Mouse (Mus musculus): Measurements from ENCODE around the gene Crlf2. TPM values are rescaled to one million over a fixed set of nuclear protein-coding genes. Genes with fewer than 3 reads are reported as not detected.
A peak's percentile ranks its signal among the peaks of the same experiment; 100 is the strongest.

Gene Crlf2
- polyA plus RNA-seq (2011; ENCODE audit: insufficient read depth, insufficient read length, low replicate concordance, missing spikeins): 9.9 and 26.5 TPM in 2 replicates

DNA sequence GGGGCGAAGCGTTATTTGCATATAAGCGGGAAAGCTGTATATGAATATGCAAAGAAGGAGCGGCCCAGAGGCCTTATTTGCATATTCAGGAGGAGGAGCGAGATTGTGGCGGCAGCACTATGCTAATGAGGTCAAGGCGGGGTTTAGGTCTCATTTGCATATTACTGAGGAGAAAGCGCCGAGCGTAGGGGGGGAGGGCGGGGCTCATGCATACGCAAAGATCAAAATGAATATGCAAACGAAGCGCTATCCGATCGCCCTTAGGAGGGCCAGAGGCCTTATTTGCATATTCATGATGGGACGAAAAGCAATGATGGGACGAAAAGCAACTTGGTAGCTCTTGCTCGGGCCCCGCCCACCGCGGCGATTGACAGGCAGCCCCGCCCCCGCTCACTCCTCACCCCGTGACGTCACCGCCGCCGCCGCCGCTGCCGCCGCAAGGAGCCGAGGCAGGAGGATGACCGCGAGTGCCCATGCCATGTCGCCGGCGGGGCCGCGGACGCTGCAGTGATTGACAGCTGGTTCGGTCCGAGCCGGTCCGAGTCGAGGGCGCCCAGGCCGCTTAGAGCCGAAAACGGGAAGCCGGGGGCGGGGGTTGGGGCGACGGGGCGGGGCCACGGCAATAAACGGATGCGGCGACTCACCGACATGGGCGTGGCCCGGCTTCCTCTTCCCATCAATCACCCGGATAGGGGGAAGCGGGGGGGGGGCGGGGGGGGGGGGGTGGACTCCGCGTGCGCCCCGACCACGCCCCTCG, at the start of gene Crlf2:
TSS of gene Crlf2 (minus strand) at position 590 of the 757 bp plus-strand sequence.
- peak within 1 kb of the TSS; percentile 100 for H3K27ac ChIP-seq (ENCODE audit: control insufficient read depth, insufficient read depth, low read depth, low read length, poor library complexity)
- no peaks in the 10 kb centered on the region for H3K4me1 ChIP-seq (ENCODE audit: control insufficient read depth, insufficient read depth, low read length)
- no peak; the same call in 1 of the 2 replicates for TF ChIP-seq POLR2A (IDR thresholded peaks at IDR 0.05; ENCODE audit: borderline replicate concordance, control insufficient read depth, low read depth, low read length)
- TF ChIP-seq CTCF (IDR thresholded peaks at IDR 0.05; ENCODE audit: control insufficient read depth, insufficient read depth, low read length): no peak
- peak within 1 kb of the TSS; percentile 87 for H3K4me3 ChIP-seq (replicated peaks; ENCODE audit: control insufficient read depth, low read depth, low read length)
- under 1% methylated on average over 65 of the region's 73 CpGs for WGBS

DNA sequence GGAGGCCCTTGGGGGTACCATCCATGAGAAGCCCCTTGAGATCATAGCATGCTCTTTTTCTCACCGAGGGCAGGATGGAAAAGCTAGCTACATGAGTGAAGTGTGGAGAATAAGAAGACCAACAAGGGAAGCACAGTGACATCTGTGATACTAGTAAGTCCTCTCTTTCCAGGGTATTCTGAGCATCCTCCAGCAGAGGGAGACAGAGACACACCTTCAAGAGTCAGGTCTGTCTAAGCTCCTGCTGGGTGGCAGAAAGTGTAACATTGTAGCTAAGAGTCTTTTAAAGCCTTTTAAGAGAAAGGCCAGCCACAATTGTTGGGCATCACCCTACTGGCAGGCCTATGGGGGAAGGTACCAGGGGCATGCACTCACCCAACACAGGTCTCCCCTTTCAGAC, 43.8 kb upstream of the Crlf2 start:
- WGBS: 27% methylated on average over 1 of the region's 1 CpGs
- Histone ChIP-seq H3K27ac (ENCODE audit: control insufficient read depth, insufficient read depth, low read depth, low read length, poor library complexity) (no peak overlapping the region), H3K4me3 (replicated peaks; ENCODE audit: control insufficient read depth, low read depth, low read length) (no peak overlapping the region), H3K4me1 (ENCODE audit: control insufficient read depth, insufficient read depth, low read length) (no peaks in the 10 kb centered on the region)
- TF ChIP-seq POLR2A (IDR thresholded peaks at IDR 0.05; ENCODE audit: borderline replicate concordance, control insufficient read depth, low read depth, low read length) (no peak), CTCF (IDR thresholded peaks at IDR 0.05; ENCODE audit: control insufficient read depth, insufficient read depth, low read length) (peak; percentile 47)

DNA sequence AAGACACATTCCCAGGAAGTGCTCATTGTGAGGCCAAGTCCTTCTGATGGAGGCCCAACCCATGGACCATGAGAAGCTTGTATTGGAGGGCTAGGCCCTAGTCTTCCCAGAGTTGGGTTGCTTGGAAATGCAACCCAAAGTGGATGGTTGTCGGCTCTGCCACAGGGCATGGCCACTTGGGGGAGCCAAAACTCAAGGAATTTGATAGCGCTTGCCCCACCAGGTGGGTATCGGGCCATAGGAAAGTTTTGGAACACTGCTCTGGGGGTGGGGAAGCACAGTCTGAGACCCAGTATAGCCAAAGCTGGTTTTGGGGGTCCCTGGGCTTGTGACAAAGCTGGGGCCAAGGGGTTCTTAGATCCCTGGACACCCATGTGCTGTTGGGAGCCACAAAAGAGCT, 42.3 kb upstream of the Crlf2 start:
- WGBS: 18% methylated on average over 3 of the region's 3 CpGs
- Histone ChIP-seq H3K27ac (ENCODE audit: control insufficient read depth, insufficient read depth, low read depth, low read length, poor library complexity) (no peak overlapping the region), H3K4me1 (ENCODE audit: control insufficient read depth, insufficient read depth, low read length) (no peaks in the 10 kb centered on the region), H3K4me3 (replicated peaks; ENCODE audit: control insufficient read depth, low read depth, low read length) (no peak overlapping the region)
- TF ChIP-seq CTCF (IDR thresholded peaks at IDR 0.05; ENCODE audit: control insufficient read depth, insufficient read depth, low read length): peak; percentile 56
- TF ChIP-seq POLR2A (IDR thresholded peaks at IDR 0.05; ENCODE audit: borderline replicate concordance, control insufficient read depth, low read depth, low read length): no peak

DNA sequence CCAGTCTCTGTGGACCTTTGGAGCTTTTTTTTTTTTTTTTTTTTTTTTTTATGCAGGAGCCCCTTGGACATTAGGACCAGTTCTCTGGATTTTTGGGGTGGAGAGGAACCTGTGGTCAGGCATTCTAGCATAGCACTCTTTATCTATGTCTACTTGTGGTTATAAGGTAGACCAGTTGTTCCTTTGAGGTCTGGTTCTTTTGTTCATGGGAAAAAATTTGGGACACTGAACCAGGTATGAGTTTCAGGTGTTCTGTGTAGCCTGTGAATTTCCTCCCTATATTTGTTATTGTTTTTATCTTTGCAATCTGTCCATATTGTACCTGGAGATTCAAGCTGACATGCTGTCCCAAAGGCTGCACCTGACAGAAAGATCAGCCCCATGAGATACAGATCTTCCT, 40.1 kb upstream of the Crlf2 start:
- H3K4me1 ChIP-seq (ENCODE audit: control insufficient read depth, insufficient read depth, low read length): no peaks in the 10 kb centered on the region
- no peak overlapping the region for H3K27ac ChIP-seq (ENCODE audit: control insufficient read depth, insufficient read depth, low read depth, low read length, poor library complexity)
- TF ChIP-seq POLR2A (IDR thresholded peaks at IDR 0.05; ENCODE audit: borderline replicate concordance, control insufficient read depth, low read depth, low read length): no peak
- no peak for TF ChIP-seq CTCF (IDR thresholded peaks at IDR 0.05; ENCODE audit: control insufficient read depth, insufficient read depth, low read length)
- H3K4me3 ChIP-seq (replicated peaks; ENCODE audit: control insufficient read depth, low read depth, low read length): no peak overlapping the region

DNA sequence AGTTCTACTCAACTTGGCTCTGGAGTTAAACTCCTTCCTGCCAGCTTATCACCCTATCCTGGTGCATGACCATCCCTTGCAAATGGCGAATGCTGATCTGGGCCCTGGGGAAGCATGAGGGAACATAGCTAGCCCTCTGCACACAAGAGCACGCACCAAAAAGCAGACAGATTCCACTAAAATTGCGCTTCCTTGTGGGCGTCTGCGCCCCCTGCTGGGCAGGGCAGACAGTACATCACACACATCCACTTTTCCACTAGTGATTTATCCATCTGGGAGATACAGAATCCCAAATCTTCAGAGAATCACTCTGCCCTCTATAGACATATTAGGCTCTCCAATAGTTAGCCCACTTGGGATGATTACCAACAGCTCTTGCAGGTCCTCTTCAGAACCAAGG, 37.9 kb upstream of the Crlf2 start:
- 4% methylated on average over 5 of the region's 5 CpGs for WGBS
- Histone ChIP-seq H3K27ac (ENCODE audit: control insufficient read depth, insufficient read depth, low read depth, low read length, poor library complexity) (no peak overlapping the region), H3K4me3 (replicated peaks; ENCODE audit: control insufficient read depth, low read depth, low read length) (no peak overlapping the region), H3K4me1 (ENCODE audit: control insufficient read depth, insufficient read depth, low read length) (no peaks in the 10 kb centered on the region)
- TF ChIP-seq POLR2A (IDR thresholded peaks at IDR 0.05; ENCODE audit: borderline replicate concordance, control insufficient read depth, low read depth, low read length) (no peak), CTCF (IDR thresholded peaks at IDR 0.05; ENCODE audit: control insufficient read depth, insufficient read depth, low read length) (peak; percentile 91)

DNA sequence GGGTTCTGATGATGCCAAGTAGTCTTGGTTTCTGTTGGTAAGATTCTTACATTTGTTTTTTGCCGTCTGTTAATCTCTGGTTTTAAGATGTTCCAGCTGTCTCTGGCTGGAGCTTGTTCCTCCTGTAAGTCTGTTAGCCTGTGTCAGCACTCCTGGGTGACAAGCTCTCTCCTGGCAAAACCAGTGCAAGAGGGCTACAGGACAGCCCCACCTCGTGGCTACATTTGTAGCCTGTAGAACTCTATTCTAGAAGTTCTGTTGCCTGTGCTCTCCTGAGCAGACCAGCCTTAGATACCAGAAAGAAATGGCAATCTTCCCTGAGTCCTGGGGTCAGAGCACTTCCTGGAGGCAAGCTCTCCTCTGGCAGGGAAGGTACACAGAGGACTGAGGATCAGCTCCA, 4.0 kb upstream of the Crlf2 start:
- TF ChIP-seq POLR2A (IDR thresholded peaks at IDR 0.05; ENCODE audit: borderline replicate concordance, control insufficient read depth, low read depth, low read length) (no peak), CTCF (IDR thresholded peaks at IDR 0.05; ENCODE audit: control insufficient read depth, insufficient read depth, low read length) (no peak)
- no peak overlapping the region for H3K27ac ChIP-seq (ENCODE audit: control insufficient read depth, insufficient read depth, low read depth, low read length, poor library complexity)
- H3K4me3 ChIP-seq (replicated peaks; ENCODE audit: control insufficient read depth, low read depth, low read length): no peak overlapping the region
- WGBS: 41% methylated on average over 2 of the region's 2 CpGs
- H3K4me1 ChIP-seq (ENCODE audit: control insufficient read depth, insufficient read depth, low read length): no peaks in the 10 kb centered on the region

DNA sequence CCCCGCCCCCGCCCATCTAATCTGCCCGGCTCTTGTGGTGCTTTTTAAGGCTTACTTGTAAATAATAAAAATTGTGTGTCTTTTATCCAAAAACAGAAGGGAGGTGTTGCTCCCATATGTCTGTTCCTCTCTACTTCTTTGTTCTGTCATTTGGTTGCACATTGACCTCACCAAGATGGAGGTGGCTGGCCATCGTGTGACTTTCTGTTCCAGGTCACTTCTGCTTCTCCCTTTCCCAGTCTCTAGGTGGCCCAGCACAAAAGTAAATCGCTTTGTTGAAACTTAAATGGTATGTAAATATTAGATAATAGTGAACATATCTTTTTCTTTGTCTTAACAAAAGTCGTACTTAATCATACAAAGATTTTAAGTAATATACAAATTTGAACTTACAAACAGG, 398 bp upstream of the Crlf2 start:
- TF ChIP-seq POLR2A (IDR thresholded peaks at IDR 0.05; ENCODE audit: borderline replicate concordance, control insufficient read depth, low read depth, low read length) (no peak), CTCF (IDR thresholded peaks at IDR 0.05; ENCODE audit: control insufficient read depth, insufficient read depth, low read length) (no peak)
- H3K4me3 ChIP-seq (replicated peaks; ENCODE audit: control insufficient read depth, low read depth, low read length): peak overlapping the region; percentile 49
- H3K4me1 ChIP-seq (ENCODE audit: control insufficient read depth, insufficient read depth, low read length): no peaks in the 10 kb centered on the region
- WGBS: 12% methylated on average over 6 of the region's 6 CpGs
- H3K27ac ChIP-seq (ENCODE audit: control insufficient read depth, insufficient read depth, low read depth, low read length, poor library complexity): no peak overlapping the region

DNA sequence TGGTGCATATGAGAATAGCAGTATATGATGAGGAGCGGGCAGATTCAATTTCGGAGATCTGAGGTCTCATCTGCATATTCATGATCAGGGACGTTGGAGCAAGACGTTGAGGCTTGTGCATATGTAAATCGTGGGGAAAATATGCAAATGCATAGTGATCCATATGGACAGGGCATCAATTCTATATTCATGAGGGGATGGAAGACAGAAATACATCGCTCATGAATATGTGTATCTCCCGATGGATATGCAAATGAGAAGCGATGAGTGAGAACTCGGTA, 730 bp downstream of the Crlf2 start:
- WGBS: under 1% methylated on average over 9 of the region's 9 CpGs
- Histone ChIP-seq H3K4me3 (replicated peaks; ENCODE audit: control insufficient read depth, low read depth, low read length) (peak overlapping the region; percentile 87), H3K4me1 (ENCODE audit: control insufficient read depth, insufficient read depth, low read length) (no peaks in the 10 kb centered on the region), H3K27ac (ENCODE audit: control insufficient read depth, insufficient read depth, low read depth, low read length, poor library complexity) (peak overlapping the region; percentile 100)
- TF ChIP-seq POLR2A (IDR thresholded peaks at IDR 0.05; ENCODE audit: borderline replicate concordance, control insufficient read depth, low read depth, low read length): no peak
- TF ChIP-seq CTCF (IDR thresholded peaks at IDR 0.05; ENCODE audit: control insufficient read depth, insufficient read depth, low read length): no peak
